Mouse (Mus musculus) neutrophil, adult 59 days (primary cell): ENCODE results near the gene Entpd8. TPM values are rescaled to one million over a fixed set of nuclear protein-coding genes. Genes with fewer than 3 reads are reported as not detected.

Experiments used
- total RNA-seq, 2 experiments: library from RNA; stranded (reverse); gene quantifications; 1 replicate in 1 of 2; 2 replicates in 1 of 2; pipeline ENCODE4 v1.2.4; 2023

The Entpd8 gene
- total RNA-seq: not detected

DNA sequence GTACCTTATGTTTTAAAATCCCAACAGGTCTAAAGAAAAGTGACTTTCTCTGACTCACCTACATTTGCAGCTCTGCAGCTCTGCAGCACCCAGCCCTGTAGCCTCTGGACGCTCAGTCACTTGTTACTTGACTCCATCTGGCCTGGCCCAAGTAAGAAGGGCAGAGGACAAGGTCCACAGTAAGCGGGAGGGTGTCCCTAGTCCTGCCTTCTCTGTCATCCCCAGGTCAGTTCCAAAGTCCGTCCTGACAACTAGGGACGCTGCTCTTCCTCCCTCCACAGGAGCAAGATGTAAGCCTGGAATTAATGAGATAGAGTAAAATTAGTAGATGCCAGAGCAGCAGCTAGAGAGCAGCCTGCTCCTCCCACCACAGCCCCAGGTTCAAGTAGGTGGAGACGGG lies at the start of gene Entpd8:
Gene Entpd8, plus strand, starts transcription at position 229 of the 400 bp plus-strand sequence.

GRCm38 (mm10) chr2:25054221-25055067 lies 25.7 kb upstream of the Entpd8 start, which contains the start of gene Nsmf:
Gene Nsmf, plus strand, starts transcription at chr2:25054355.

GRCm38 (mm10) chr2:25095109-25095850 lies 15.2 kb downstream of the Entpd8 start, which contains the start of gene Noxa1:
Gene Noxa1, minus strand, starts transcription at chr2:25095149.

Other genes starting within 250 kb of the Entpd8 start
- 10 to 100 TPM; 49.2 to 63.7 TPM for gene Ehmt1, start 160.7 kb upstream of the Entpd8 start, total RNA-seq
- 100 to 1,000 TPM; 100 to 108 TPM for gene Arrdc1, start 145.1 kb upstream of the Entpd8 start, total RNA-seq
- 10 to 100 TPM in 1 of 2 experiments, 1 to 10 TPM in 1; 9.1 to 11.6 TPM for gene Zmynd19, start 130.5 kb upstream of the Entpd8 start, total RNA-seq
- 1 to 10 TPM; 4.1 to 4.4 TPM for gene Dph7, start 117.9 kb upstream of the Entpd8 start, total RNA-seq
- 10 to 100 TPM; 19.4 to 23.6 TPM for gene Mrpl41, start 105.2 kb upstream of the Entpd8 start, total RNA-seq
- 100 to 1,000 TPM; 193 to 200 TPM for gene Pnpla7, start 104.3 kb upstream of the Entpd8 start, total RNA-seq
- 10 to 100 TPM; 14.5 to 19.9 TPM for gene Nsmf, start 25.9 kb upstream of the Entpd8 start, total RNA-seq
- gene Noxa1, start 14.8 kb downstream of the Entpd8 start, total RNA-seq: not detected
- under 1 TPM; 0.57 to 0.73 TPM for gene Nrarp, start 100.5 kb downstream of the Entpd8 start, total RNA-seq
- 10 to 100 TPM; 39.0 to 42.5 TPM for gene Tor4a, start 116.6 kb downstream of the Entpd8 start, total RNA-seq
- gene Nelfb, start 131.2 kb downstream of the Entpd8 start, total RNA-seq: 10 to 100 TPM; 46.2 to 55.8 TPM
- under 1 TPM; 0.29 to 0.40 TPM for gene Stpg3, start 134.3 kb downstream of the Entpd8 start, total RNA-seq
- not detected for gene Fam166a, start 138.4 kb downstream of the Entpd8 start, total RNA-seq
- gene Tubb4b, start 144.4 kb downstream of the Entpd8 start, total RNA-seq: 100 to 1,000 TPM; 254 to 279 TPM
- not detected for gene Slc34a3, start 154.1 kb downstream of the Entpd8 start, total RNA-seq
- not detected for gene Rnf224, start 156.5 kb downstream of the Entpd8 start, total RNA-seq
- gene Rnf208, start 162.0 kb downstream of the Entpd8 start, total RNA-seq: under 1 TPM in 1 of 2 experiments, not detected in 1; 0.29 TPM
- gene Cysrt1, start 162.1 kb downstream of the Entpd8 start, total RNA-seq: not detected
- 1 to 10 TPM in 1 of 2 experiments, under 1 TPM in 1; 0.53 to 3.2 TPM for gene AL732309.1, start 166.6 kb downstream of the Entpd8 start, total RNA-seq
- gene Tmem203, start 175.1 kb downstream of the Entpd8 start, total RNA-seq: 10 to 100 TPM; 17.8 to 19.1 TPM
- 10 to 100 TPM; 12.7 to 14.6 TPM for gene Tprn, start 182.3 kb downstream of the Entpd8 start, total RNA-seq
- 10 to 100 TPM; 60.4 to 61.5 TPM for gene Ssna1, start 192.1 kb downstream of the Entpd8 start, total RNA-seq
- gene Anapc2, start 192.2 kb downstream of the Entpd8 start, total RNA-seq: 10 to 100 TPM; 79.1 to 82.3 TPM
- gene Tmem210, start 207.8 kb downstream of the Entpd8 start, total RNA-seq: not detected
- not detected for gene Lrrc26, start 209.6 kb downstream of the Entpd8 start, total RNA-seq
- gene Grin1, start 238.9 kb downstream of the Entpd8 start, total RNA-seq: not detected